Mouse (Mus musculus) thymus, postnatal 14 days (tissue): ENCODE measurements around the gene Lcp1.
A peak's percentile ranks its signal among the peaks of the same experiment; 100 is the strongest.

ENCODE experiments used
- DNase-seq: peaks from one replicate; pipeline ENCODE4 v3.0.0; 2021

Gene Lcp1

GRCm38 (mm10) chr14:75176425-75177045, 45.6 kb downstream of the Lcp1 start:
- peak; percentile 71 for DNase-seq

- no peak for DNase-seq
These were observed 46.5 kb downstream of the Lcp1 start for GRCm38 (mm10) chr14:75177400-75177799.

- DNase-seq, result peak; percentile 85
These were observed 47.5 kb downstream of the Lcp1 start for GRCm38 (mm10) chr14:75178384-75178793.

- DNase-seq, result peak; percentile 59
These were observed 47.9 kb downstream of the Lcp1 start for GRCm38 (mm10) chr14:75178801-75179211.

- DNase-seq, result peak; percentile 87
These were observed 48.5 kb downstream of the Lcp1 start for GRCm38 (mm10) chr14:75179255-75179963.

- peak; percentile 54 for DNase-seq
These were observed 49.7 kb downstream of the Lcp1 start for GRCm38 (mm10) chr14:75180551-75180978.

GRCm38 (mm10) chr14:75181062-75181935, 50.4 kb downstream of the Lcp1 start:
- no peak for DNase-seq

GRCm38 (mm10) chr14:75182378-75182777, 51.5 kb downstream of the Lcp1 start:
- no peak for DNase-seq

- DNase-seq, result no peak
These were observed 51.9 kb downstream of the Lcp1 start for GRCm38 (mm10) chr14:75182831-75183230.

GRCm38 (mm10) chr14:75184069-75184790, 53.3 kb downstream of the Lcp1 start:
- DNase-seq, result no peak

- no peak for DNase-seq
These were observed 55.1 kb downstream of the Lcp1 start for GRCm38 (mm10) chr14:75185796-75186594.

GRCm38 (mm10) chr14:75186858-75187415, 56.0 kb downstream of the Lcp1 start:
- DNase-seq, result no peak

- DNase-seq, result no peak
These were observed 57.6 kb downstream of the Lcp1 start for GRCm38 (mm10) chr14:75188521-75188920.

- DNase-seq, result no peak
These were observed 58.1 kb downstream of the Lcp1 start for GRCm38 (mm10) chr14:75189031-75189430.

- no peak for DNase-seq
These were observed 59.8 kb downstream of the Lcp1 start for GRCm38 (mm10) chr14:75190683-75191082.

- no peak for DNase-seq
These were observed 61.5 kb downstream of the Lcp1 start for GRCm38 (mm10) chr14:75192427-75192826.

GRCm38 (mm10) chr14:75192858-75193257, 62.0 kb downstream of the Lcp1 start:
- no peak for DNase-seq

GRCm38 (mm10) chr14:75195530-75195929, 64.6 kb downstream of the Lcp1 start:
- no peak for DNase-seq

- DNase-seq, result peak; percentile 73
These were observed 66.1 kb downstream of the Lcp1 start for GRCm38 (mm10) chr14:75197027-75197426.

GRCm38 (mm10) chr14:75197660-75198059, 66.8 kb downstream of the Lcp1 start:
- peak; percentile 26 for DNase-seq

GRCm38 (mm10) chr14:75205363-75206051, 74.6 kb downstream of the Lcp1 start:
- no peak for DNase-seq
